Mouse (Mus musculus) adrenal gland, adult 10 weeks (tissue): ENCODE results near the gene Atp6v0a1. TPM values are rescaled to one million over a fixed set of nuclear protein-coding genes. Genes with fewer than 3 reads are reported as not detected.

Source experiments
- polyA plus RNA-seq: library from polyadenylated mRNA; stranded (reverse); fragments of 350-450 nt; fragmentation: Illumina TruSeq; extraction: RNeasy Lipid Tissue Mini Kit (QIAGEN cat#74804); gene quantifications from one replicate; pipeline ENCODE4 v1.2.3, GENCODE M21; 2014; ENCODE audit warnings: low read depth, low replicate concordance

The Atp6v0a1 gene
- 131 TPM for polyA plus RNA-seq

GRCm38 (mm10) chr11:101009046-101009887 lies at the start of gene Atp6v0a1:
TSS of gene Atp6v0a1 (plus strand) at chr11:101009452.

GRCm38 (mm10) chr11:100970557-100970937 lies 38.7 kb upstream of the Atp6v0a1 start, which contains the start of gene Cavin1:
TSS of gene Cavin1 (minus strand) at chr11:100970887.

GRCm38 (mm10) chr11:101069391-101070188 lies 60.3 kb downstream of the Atp6v0a1 start, which contains the start of gene Naglu:
TSS of gene Naglu (plus strand) at chr11:101070012.

GRCm38 (mm10) chr11:101078121-101078520 lies 68.9 kb downstream of the Atp6v0a1 start, which contains the start of gene Hsd17b1:
TSS of gene Hsd17b1 (plus strand) at chr11:101078411.

GRCm38 (mm10) chr11:101082208-101083082 lies 73.2 kb downstream of the Atp6v0a1 start, which contains the start of gene Coasy:
TSS of gene Coasy (plus strand) at chr11:101082565.

GRCm38 (mm10) chr11:101086756-101087681 lies 77.8 kb downstream of the Atp6v0a1 start, which contains the start of gene Mlx:
TSS of gene Mlx (plus strand) at chr11:101087277.

GRCm38 (mm10) chr11:101095314-101096024 lies 86.2 kb downstream of the Atp6v0a1 start, which contains the start of gene Psmc3ip:
TSS of gene Psmc3ip (minus strand) at chr11:101095436.

Other genes starting within 250 kb of the Atp6v0a1 start
- gene Kcnh4, start 249.5 kb upstream of the Atp6v0a1 start, polyA plus RNA-seq, result not detected
- gene Hcrt, start 246.5 kb upstream of the Atp6v0a1 start, polyA plus RNA-seq, result not detected
- gene Ghdc, start 238.5 kb upstream of the Atp6v0a1 start, polyA plus RNA-seq, result 4.3 TPM
- gene Stat5b, start 158.7 kb upstream of the Atp6v0a1 start, polyA plus RNA-seq, result 11.6 TPM
- 5.2 TPM for gene Stat5a, start 150.1 kb upstream of the Atp6v0a1 start, polyA plus RNA-seq
- 18.6 TPM for gene Stat3, start 69.9 kb upstream of the Atp6v0a1 start, polyA plus RNA-seq
- gene Cavin1, start 38.6 kb upstream of the Atp6v0a1 start, polyA plus RNA-seq, result 126 TPM
- gene Naglu, start 60.6 kb downstream of the Atp6v0a1 start, polyA plus RNA-seq, result 0.76 TPM
- not detected for gene Hsd17b1, start 69.0 kb downstream of the Atp6v0a1 start, polyA plus RNA-seq
- gene Coasy, start 73.1 kb downstream of the Atp6v0a1 start, polyA plus RNA-seq, result 5.5 TPM
- 51.7 TPM for gene Mlx, start 77.8 kb downstream of the Atp6v0a1 start, polyA plus RNA-seq
- gene Psmc3ip, start 86.0 kb downstream of the Atp6v0a1 start, polyA plus RNA-seq, result 4.3 TPM
- gene Retreg3, start 110.4 kb downstream of the Atp6v0a1 start, polyA plus RNA-seq, result 40.1 TPM
- gene Tubg1, start 110.5 kb downstream of the Atp6v0a1 start, polyA plus RNA-seq, result 3.0 TPM
- not detected for gene Tubg2, start 146.5 kb downstream of the Atp6v0a1 start, polyA plus RNA-seq
- gene Cntnap1, start 161.1 kb downstream of the Atp6v0a1 start, polyA plus RNA-seq, result 0.17 TPM
- gene Plekhh3, start 161.9 kb downstream of the Atp6v0a1 start, polyA plus RNA-seq, result not detected
- gene Ccr10, start 166.0 kb downstream of the Atp6v0a1 start, polyA plus RNA-seq, result not detected
- 26.1 TPM for gene Ezh1, start 217.0 kb downstream of the Atp6v0a1 start, polyA plus RNA-seq
- gene Ramp2, start 236.6 kb downstream of the Atp6v0a1 start, polyA plus RNA-seq, result 6.6 TPM
- 99.3 TPM for gene Vps25, start 244.3 kb downstream of the Atp6v0a1 start, polyA plus RNA-seq